Mouse (Mus musculus) G1E (cell line): ENCODE results near the gene Pde10a.

Experiments used
- CTCF ChIP-seq: IDR thresholded peaks from 2 replicates; pipeline ENCODE4 v1.5.1; 2012; ENCODE audit warnings: low read depth, low read length, inconsistent platforms, mixed read lengths
- GATA1 ChIP-seq: IDR thresholded peaks from 2 replicates; pipeline ENCODE4 v1.6.1; 2012; ENCODE audit warnings: borderline replicate concordance, low read length, inconsistent platforms, mixed read lengths
- POLR2AphosphoS5 ChIP-seq: IDR thresholded peaks from 2 replicates; pipeline ENCODE4 v1.6.1; 2012; ENCODE audit warnings: low read depth, low read length, inconsistent platforms; ENCODE audit not compliant: insufficient replicate concordance

GRCm38 (mm10) chr17:8843941-8844340 lies 318.8 kb downstream of the Pde10a start:
- TF ChIP-seq POLR2AphosphoS5 (no peak), CTCF (no peak), GATA1 (no peak)
